Mouse (Mus musculus) urinary bladder, postnatal 4 days (tissue): Measurements from ENCODE around the gene Kbtbd12.
A peak's percentile ranks its signal among the peaks of the same experiment; 100 is the strongest.

Source experiments
- DNase-seq, 2 experiments: peaks; one replicate each; pipeline ENCODE4 v3.0.0; 2021 to 2022; ENCODE audit warnings: low spot score in 2 of 2

Gene Kbtbd12

DNA sequence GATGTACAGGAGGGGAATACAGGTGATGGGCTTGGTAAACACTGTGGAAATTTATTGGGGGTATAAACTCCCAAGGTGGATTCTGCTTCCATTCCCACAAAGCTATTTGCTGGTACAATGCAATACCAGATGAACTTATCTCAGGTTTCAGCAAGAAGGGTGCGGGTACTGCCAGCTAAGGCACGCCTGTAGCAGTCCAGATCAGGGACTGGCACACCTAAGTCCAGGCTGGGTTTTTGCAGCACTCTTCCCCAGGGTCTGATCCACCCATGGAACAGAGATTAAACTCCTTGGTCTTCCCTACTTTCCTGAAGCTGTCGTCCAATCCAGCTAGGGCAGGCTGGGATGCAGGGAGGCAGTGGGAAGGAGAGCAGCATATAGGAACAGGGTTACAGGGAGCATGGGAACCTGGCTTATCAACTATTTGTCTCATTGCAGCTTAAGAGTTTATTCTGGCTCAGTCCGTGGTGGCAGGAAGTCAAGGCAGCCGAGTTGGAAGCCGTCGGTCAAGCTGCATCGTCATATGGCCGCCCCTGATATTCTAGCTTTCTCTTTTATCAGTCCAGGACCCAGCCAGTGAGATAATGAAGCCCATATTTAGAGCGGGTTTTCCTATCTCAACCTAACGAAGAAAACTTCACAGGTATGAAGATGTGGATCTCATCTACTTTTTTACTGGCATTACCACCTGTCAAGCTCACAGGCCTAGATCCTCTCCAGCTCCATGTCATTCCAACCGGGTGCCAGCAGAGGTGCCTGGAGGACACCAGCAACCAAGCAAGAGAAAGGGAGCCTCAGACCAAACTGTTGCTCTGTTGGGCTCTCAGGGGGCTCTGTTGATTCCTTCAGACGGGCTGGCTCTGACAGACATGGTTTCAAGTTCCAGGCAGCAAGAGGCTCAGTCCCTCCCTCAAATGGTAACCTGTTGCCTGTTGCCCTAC is 135.4 kb downstream of the Kbtbd12 start:
- no peak for DNase-seq

GRCm38 (mm10) chr6:88500405-88500767 is 137.4 kb downstream of the Kbtbd12 start:
- no peak for DNase-seq

GRCm38 (mm10) chr6:88499481-88500404 is 138.0 kb downstream of the Kbtbd12 start:
- DNase-seq: peak; percentile 50 to 73
